Mouse (Mus musculus) Patski (cell line): ENCODE data around the gene Lnx2. TPM values are rescaled to one million over a fixed set of nuclear protein-coding genes. Genes with fewer than 3 reads are reported as not detected.

Experiments used
- ATAC-seq: fragments of 100-300 bp; one replicate; pipeline ENCODE4 v1.8.0; 2021
- CTCF ChIA-PET: fragments of 350-600 bp; sonication (Branson Sonifier 250); formaldehyde crosslinking; loops from one replicate; lab custom pipeline; 2022; ENCODE audit warnings: inconsistent platforms; lab: Charles Lee
- POLR2A ChIA-PET: fragments of 350-600 bp; sonication (Branson Sonifier 250); formaldehyde crosslinking; loops from one replicate; lab custom pipeline; 2022; ENCODE audit warnings: antibody characterized with exemption, inconsistent platforms; lab: Charles Lee
- DNase-seq: peaks from one replicate; pipeline ENCODE4 v3.0.0-alpha.2; 2011; ENCODE audit warnings: low read depth, low spot score
- H3K27me3 ChIP-seq: fragments of 371-371 bp; one replicate; pipeline ENCODE4 v1.5.1; 2021
- CTCF ChIP-seq: fragments of 100-300 bp; IDR thresholded peaks from one replicate; pipeline ENCODE4 v1.5.1; 2021
- in situ Hi-C: fragments of 300-500 bp; cut with MboI; formaldehyde crosslinking; loops from 3 replicates; pipeline ENCODE4 v1.11.1; 2018; ENCODE audit warnings: low pct_unique_long_range_greater_than_20kb, mixed read lengths
- polyA plus RNA-seq: library from polyadenylated mRNA; unstranded; gene quantifications from one replicate; pipeline ENCODE4 v1.2.3, GENCODE M21; 2021

Gene Lnx2
- 15.4 TPM for polyA plus RNA-seq

DNA sequence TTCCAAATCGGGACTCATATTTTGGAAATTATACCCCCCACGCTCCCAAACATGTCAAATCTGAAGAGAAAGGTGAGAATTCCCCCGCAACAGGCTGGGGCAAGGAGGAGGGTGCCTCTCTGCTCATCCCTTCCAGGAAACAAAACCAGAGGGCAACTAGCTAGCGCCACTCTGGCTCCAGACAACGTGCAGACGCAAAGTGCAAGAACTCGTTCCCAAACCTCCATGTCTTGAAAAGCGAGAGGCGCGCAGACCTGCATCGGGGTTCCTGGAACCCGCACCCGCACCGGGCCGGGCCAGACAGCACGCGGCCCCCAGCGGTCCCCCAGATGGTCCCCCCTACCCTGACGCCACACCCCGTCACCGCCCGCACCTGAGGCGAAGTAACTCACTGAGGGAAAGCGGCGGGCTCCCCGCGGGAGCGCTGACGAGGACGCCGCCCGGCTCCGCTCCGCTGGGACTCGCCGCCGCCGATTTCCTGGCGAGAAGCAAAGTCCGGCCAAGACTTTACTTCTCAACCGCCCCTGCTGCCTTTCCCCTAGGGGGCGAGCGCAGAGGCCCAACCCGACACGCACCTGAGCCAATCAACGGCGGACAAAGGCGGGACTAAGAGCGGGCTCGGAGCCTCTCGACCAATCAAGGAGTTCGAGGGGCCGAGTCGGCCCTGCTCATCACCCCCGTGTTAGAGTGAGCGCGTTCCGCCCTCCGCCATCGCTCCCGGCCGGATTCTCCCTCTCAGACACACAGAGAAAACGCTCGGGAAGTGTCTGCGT lies at the start of gene Lnx2:
Gene Lnx2, minus strand, starts transcription at position 561 of the 773 bp plus-strand sequence.
- in situ Hi-C loops: no loop called here
- ATAC-seq: peak; percentile 97
- no peaks in the 10 kb centered on the region for H3K27me3 ChIP-seq
- TF ChIP-seq CTCF: no peak
- DNase-seq: peak; percentile 94
- POLR2A ChIA-PET: interaction anchor here (1.0 kb wide), 1 partner anchor 26 kb away, joined by 5 read pairs; no protein-coding TSS in a partner anchor
- CTCF ChIA-PET: interaction anchor here (1.4 kb wide), 1 partner anchor 10 kb away, joined by 4 read pairs; no protein-coding TSS in a partner anchor

DNA sequence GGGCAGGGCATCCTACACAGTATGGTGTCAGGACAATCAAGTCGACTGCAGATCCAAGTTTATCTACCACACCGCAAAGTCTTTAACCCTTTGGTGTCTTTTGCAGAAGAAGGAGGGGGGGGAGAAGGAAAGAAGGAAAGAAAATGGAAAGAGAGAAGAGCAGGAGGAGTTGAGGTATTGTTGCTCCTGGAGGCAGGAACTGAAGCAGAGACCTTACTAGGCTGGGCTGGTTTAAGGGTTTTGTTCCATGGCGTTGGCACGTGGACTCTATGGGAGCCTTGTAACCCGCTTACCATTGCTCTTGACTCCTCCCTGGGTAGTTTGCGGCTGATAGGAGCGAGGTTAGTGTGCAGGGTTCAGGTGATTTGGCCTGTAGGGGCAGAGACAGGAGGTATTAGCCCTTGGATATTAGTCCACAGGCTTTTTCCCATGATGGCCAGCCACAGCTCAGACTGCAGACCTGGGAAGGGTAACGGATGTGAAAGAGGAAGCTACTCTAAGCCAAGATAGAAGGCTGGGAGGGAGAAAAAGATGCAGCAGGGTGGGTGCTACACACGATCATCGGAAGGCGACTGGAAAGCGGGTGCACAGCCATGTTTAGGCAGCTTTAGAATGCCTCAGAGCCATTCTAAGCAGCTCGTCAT lies 49.3 kb upstream of the Lnx2 start:
- H3K27me3 ChIP-seq: peaks cover 3% of the 10 kb centered on the region
- POLR2A ChIA-PET: interaction anchor here (1.1 kb wide), 1 partner anchor 16 kb away, joined by 3 read pairs; no protein-coding TSS in a partner anchor
- in situ Hi-C loops: no loop called here
- DNase-seq: no peak
- TF ChIP-seq CTCF: no peak
- CTCF ChIA-PET: no interaction called here
- ATAC-seq: no peak

DNA sequence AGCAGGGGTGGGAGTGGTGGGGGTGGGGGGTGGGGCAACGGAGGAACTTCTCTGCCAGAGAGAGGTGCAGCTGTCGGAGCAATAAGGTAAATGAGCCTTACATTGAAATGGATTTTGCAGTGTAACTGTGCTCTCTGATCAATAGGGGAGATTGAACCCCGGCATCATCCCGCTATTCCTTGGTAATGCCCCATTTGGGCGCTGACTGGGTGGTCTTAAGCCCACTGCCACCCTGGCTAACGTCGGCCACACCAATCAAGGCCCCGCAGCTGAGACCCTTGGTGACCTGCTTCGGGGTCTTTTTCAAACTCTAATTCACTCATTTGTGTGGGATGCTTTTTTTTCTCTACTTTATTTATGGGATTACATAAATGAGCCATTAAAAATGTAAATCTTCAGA lies 48.4 kb upstream of the Lnx2 start:
- in situ Hi-C loops: no loop called here
- TF ChIP-seq CTCF: no peak
- no peak for DNase-seq
- H3K27me3 ChIP-seq: peaks cover 3% of the 10 kb centered on the region
- no peak for ATAC-seq
- CTCF ChIA-PET: no interaction called here
- POLR2A ChIA-PET: interaction anchor here (0.6 to 1.1 kb wide), 2 partner anchors 15 to 61 kb away, joined by 3 to 4 read pairs; no protein-coding TSS in a partner anchor

DNA sequence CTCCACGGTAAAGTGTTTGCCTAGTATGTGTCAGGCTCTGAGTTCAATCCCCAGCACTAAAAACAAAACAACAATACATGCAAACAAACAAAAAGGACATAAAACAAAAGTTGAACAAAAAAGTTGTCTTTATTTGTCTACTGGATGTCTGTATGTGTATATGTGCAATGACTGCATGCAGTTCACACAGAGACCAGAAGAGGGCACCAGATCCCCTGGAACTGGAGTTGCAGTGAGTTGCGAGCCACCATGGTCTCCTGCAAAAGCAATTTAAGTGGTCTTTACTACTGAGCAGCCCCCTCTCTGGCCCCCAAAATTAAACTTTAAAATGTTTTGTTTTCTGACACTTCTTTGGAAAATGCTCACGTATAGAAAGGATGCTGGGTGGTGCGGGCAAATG lies 44.8 kb upstream of the Lnx2 start:
- in situ Hi-C loops: no loop called here
- peaks cover 3% of the 10 kb centered on the region for H3K27me3 ChIP-seq
- POLR2A ChIA-PET: interaction anchor here (1.1 kb wide), 1 partner anchor 27 kb away, joined by 4 read pairs; no protein-coding TSS in a partner anchor
- CTCF ChIA-PET: interaction anchor here (1.0 kb wide), 1 partner anchor 107 kb away, joined by 3 read pairs; no protein-coding TSS in a partner anchor
- TF ChIP-seq CTCF: peak; percentile 60
- ATAC-seq (no peak), DNase-seq (no peak)

DNA sequence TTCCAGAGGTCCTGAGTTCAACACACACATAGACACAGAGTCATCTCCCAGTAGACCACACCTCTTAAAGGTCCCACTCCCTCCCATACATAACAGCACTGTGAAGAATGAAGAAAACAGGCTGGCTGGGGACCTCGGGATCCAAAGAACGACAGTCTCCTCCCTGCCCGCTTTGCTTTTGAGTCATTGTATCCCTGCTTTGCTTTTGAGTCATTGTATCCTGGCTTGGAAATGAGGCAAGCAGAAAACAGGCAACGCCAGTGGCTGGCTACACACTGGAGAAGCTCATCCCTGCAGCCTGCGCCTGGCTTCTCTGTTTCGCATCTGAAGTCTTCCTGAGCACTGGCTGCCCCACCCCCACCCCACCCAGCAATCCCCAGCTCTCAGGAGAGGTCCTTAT lies 40.6 kb upstream of the Lnx2 start:
- no peak for DNase-seq
- no peak for ATAC-seq
- ChIA-PET POLR2A (interaction anchor here (1.2 kb wide), 1 partner anchor 178 kb away, joined by 3 read pairs; no protein-coding TSS in a partner anchor), CTCF (interaction anchor here (1.1 kb wide), 1 partner anchor 42 kb away, joined by 4 read pairs; no protein-coding TSS in a partner anchor)
- no peaks in the 10 kb centered on the region for H3K27me3 ChIP-seq
- in situ Hi-C loops: no loop called here
- TF ChIP-seq CTCF: no peak

DNA sequence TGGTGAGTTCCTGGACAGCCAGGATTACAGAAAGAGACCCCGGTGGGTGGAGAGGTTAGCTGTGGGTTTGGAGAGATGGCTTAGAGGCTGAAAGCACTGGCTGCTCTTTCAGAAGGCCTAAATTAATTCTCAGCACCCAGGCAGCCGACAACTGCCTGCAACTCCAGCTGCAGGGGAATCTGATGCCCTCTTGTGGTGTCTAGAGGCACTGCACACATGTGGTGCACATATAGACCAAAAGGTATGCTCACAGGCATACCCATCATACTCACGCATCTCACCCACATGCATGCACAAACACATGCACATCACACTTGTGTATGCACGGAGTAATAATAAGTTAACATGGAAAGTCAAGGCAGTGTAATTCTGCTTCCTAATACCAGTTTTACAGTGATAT lies 39.2 kb upstream of the Lnx2 start:
- in situ Hi-C loops: no loop called here
- H3K27me3 ChIP-seq: no peaks in the 10 kb centered on the region
- TF ChIP-seq CTCF: no peak
- POLR2A ChIA-PET: no interaction called here
- ATAC-seq (no peak), DNase-seq (no peak)
- CTCF ChIA-PET: interaction anchor here (1.3 kb wide), 1 partner anchor 19 kb away, joined by 3 read pairs; no protein-coding TSS in a partner anchor

DNA sequence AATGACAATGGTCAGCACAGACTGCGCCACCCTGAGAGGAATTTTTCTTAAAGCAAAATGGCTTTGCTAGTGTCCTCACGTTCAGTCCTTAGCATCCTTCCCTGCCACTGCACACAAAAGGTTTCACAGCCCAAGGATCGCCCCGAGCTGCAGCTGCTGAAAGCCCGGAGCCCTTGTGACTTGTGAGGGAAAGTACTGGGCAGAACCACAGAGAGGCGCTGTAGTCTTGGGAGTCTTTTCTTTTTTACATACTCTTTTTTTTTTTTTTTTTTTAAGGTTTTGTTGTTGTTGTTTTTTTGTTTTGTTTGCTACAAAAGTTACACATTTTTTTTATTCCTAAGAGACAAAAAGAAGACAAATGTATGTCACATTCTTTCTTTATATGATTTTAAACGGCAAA lies 38.4 kb upstream of the Lnx2 start:
- no peaks in the 10 kb centered on the region for H3K27me3 ChIP-seq
- ATAC-seq (no peak), DNase-seq (no peak)
- in situ Hi-C loops: no loop called here
- TF ChIP-seq CTCF: no peak
- ChIA-PET POLR2A (interaction anchor here (1.5 kb wide), 1 partner anchor 10 kb away, joined by 3 read pairs; no protein-coding TSS in a partner anchor), CTCF (interaction anchor here (1.3 kb wide), 1 partner anchor 20 kb away, joined by 3 read pairs; no protein-coding TSS in a partner anchor)

- DNase-seq (no peak), ATAC-seq (peak; percentile 76)
- CTCF ChIA-PET: interaction anchor here (1.6 kb wide), 1 partner anchor 127 kb away, joined by 3 read pairs; no protein-coding TSS in a partner anchor
- in situ Hi-C loops: no loop called here
- no peaks in the 10 kb centered on the region for H3K27me3 ChIP-seq
- POLR2A ChIA-PET: interaction anchor here (0.7 kb wide), 1 partner anchor 11 kb away, joined by 3 read pairs; no protein-coding TSS in a partner anchor
- TF ChIP-seq CTCF: no peak
Measured at GRCm38 (mm10) chr5:147108861-147109591, 32.6 kb upstream of the Lnx2 start.

GRCm38 (mm10) chr5:147107276-147107675 lies 30.9 kb upstream of the Lnx2 start:
- H3K27me3 ChIP-seq: no peaks in the 10 kb centered on the region
- in situ Hi-C loops: no loop called here
- TF ChIP-seq CTCF: no peak
- ChIA-PET POLR2A (interaction anchor here (1.2 to 1.4 kb wide), 2 partner anchors 10 to 14 kb away, joined by 3 to 4 read pairs; no protein-coding TSS in a partner anchor), CTCF (no interaction called here)
- ATAC-seq: no peak
- DNase-seq: no peak

GRCm38 (mm10) chr5:147102295-147102694 lies 25.9 kb upstream of the Lnx2 start:
- ATAC-seq (no peak), DNase-seq (no peak)
- H3K27me3 ChIP-seq: no peaks in the 10 kb centered on the region
- ChIA-PET CTCF (no interaction called here), POLR2A (no interaction called here)
- in situ Hi-C loops: no loop called here
- TF ChIP-seq CTCF: no peak
